In the genomic region with DNA sequence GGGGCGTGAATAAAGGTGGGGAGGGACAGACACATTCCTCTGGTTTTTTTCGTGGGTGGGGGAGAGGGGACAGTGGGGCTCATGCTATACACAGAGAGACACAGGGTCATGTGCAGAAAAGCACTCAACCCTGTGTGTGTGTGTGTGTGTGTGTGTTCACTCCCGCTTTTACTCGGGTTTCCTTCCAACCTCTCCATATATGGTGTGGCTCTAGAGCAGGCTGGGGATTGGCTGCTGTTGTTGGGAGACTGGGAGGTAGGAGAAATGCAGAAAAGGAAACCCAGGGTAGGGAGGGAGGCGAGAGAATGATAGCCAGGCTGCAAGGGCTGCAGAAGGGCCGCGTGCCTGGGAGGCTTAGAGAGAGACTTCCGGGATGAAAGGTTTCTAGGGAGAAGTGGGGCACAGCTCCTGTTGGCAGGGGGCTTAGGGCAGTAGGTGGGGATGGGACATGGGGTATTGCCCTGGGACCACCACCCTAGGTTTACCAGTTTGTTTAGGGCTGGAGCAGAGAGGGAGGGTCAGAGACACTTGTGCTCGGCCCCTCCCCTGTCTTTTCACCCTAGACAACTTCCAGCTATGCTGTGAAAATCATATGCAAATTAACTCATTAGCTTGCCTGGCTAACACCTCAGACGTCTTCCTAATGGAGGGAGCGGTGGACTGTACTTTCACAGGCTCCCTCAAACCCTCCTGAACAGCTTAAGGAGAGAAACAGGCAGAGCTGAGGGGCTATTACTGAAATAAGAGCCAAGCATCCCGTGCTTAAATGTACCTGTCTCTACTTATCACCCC, we compare ENCODE assay signal across 8 mouse cellular contexts. TPM values are rescaled to one million over a fixed set of nuclear protein-coding genes. Genes with fewer than 3 reads are reported as not detected.
DNase-seq lines count a peak whose midpoint lies in the region; ATAC-seq and TF ChIP-seq lines count a peak whose summit lies in the region.

No protein-coding gene starts in this region.

- 13% methylated on average over 12 of the region's 12 CpGs for WGBS in lung, adult 2 months
- WGBS in heart, adult 2 months: 8% methylated on average over 12 of the region's 12 CpGs
- 21% methylated on average over 12 of the region's 12 CpGs for WGBS in liver, embryonic 16.5 days (ENCODE audit: insufficient replicate concordance)
- 4% methylated on average over 12 of the region's 12 CpGs for WGBS in neural tube, embryonic 14.5 days

- H3K9me3 ChIP-seq in liver, embryonic 16.5 days (replicated peaks; ENCODE audit: control insufficient read depth, low read length): no peaks in the 10 kb centered on the region
- no peaks in the 10 kb centered on the region for H3K9me3 ChIP-seq in neural tube, embryonic 14.5 days (ENCODE audit: control insufficient read depth, low read length)

- peak overlapping the region; percentile 39 for H3K4me2 ChIP-seq in liver, embryonic 16.5 days (ENCODE audit: low read depth, low read length)
- H3K4me2 ChIP-seq in neural tube, embryonic 14.5 days (ENCODE audit: low read depth, low read length): peak overlapping the region; percentile 43

- TF ChIP-seq EP300 in heart, adult 2 months (IDR thresholded peaks at IDR 0.05; ENCODE audit: insufficient read depth, low read depth, low read length): peak; percentile 81

- TF ChIP-seq CTCF in lung, adult 2 months (IDR thresholded peaks at IDR 0.05; ENCODE audit: insufficient read depth, low read length): no peak
- TF ChIP-seq CTCF in heart, adult 2 months (IDR thresholded peaks at IDR 0.05): no peak

- peaks cover 17% of the 10 kb centered on the region; the same call in 1 of the 2 replicates for H3K4me1 ChIP-seq in lung, adult 2 months (ENCODE audit: control insufficient read depth, insufficient read depth, low read length)
- peaks cover 24% of the 10 kb centered on the region for H3K4me1 ChIP-seq in heart, adult 2 months (ENCODE audit: control insufficient read depth, insufficient read depth, low read length)
- H3K4me1 ChIP-seq in liver, embryonic 16.5 days (ENCODE audit: control insufficient read depth, low read depth, low read length): peaks cover 17% of the 10 kb centered on the region; the same call in 1 of the 2 replicates
- peaks cover 20% of the 10 kb centered on the region for H3K4me1 ChIP-seq in neural tube, embryonic 14.5 days (ENCODE audit: control insufficient read depth, insufficient read depth, low read length)

- intact Hi-C loops in heart, adult 2 months (cut with DNase I): no loop called here

- peak overlapping the region; percentile 64 for H3K9ac ChIP-seq in heart, adult 2 months (ENCODE audit: low read depth, low read length)
- H3K9ac ChIP-seq in liver, embryonic 16.5 days (ENCODE audit: low read depth, low read length): no peak overlapping the region
- H3K9ac ChIP-seq in neural tube, embryonic 14.5 days (replicated peaks; ENCODE audit: low read depth, low read length): peak overlapping the region; percentile 13

- peak; percentile 69 for ATAC-seq in liver, embryonic 16.5 days (ENCODE audit: low read depth)
- peak; percentile 92 for ATAC-seq in neural tube, embryonic 14.5 days (ENCODE audit: low read depth)
- ATAC-seq in monocyte, adult 5-6 weeks (replicated peaks; ENCODE audit: insufficient number of reproducible peaks, low FRiP score, low TSS enrichment, poor library complexity, severe bottlenecking): no peak

- peak; percentile 55; the same call in 1 of the 2 replicates for TF ChIP-seq POLR2A in lung, adult 2 months (IDR thresholded peaks at IDR 0.05; ENCODE audit: borderline replicate concordance, extremely low read depth, low read depth, low read length)
- TF ChIP-seq POLR2A in heart, adult 2 months (IDR thresholded peaks at IDR 0.05; ENCODE audit: insufficient read depth, low read depth, low read length): peak; percentile 92

- H3K4me3 ChIP-seq in lung, adult 2 months (replicated peaks; ENCODE audit: extremely low read depth, low read depth, low read length): peak overlapping the region; percentile 14
- peak overlapping the region; percentile 25; the same call in 1 of the 2 replicates for H3K4me3 ChIP-seq in heart, adult 2 months
- no peak overlapping the region for H3K4me3 ChIP-seq in liver, embryonic 16.5 days (ENCODE audit: low read depth, low read length)
- 0 out of 2 replicates have a peak overlapping the region, but pooled peaks have one; percentile 5 for H3K4me3 ChIP-seq in neural tube, embryonic 14.5 days (ENCODE audit: low read depth, low read length)

- H3K79me2 ChIP-seq in heart, adult 2 months (replicated peaks; ENCODE audit: control insufficient read depth, insufficient read depth, low read length): no peaks in the 10 kb centered on the region

- H3K27ac ChIP-seq in heart, adult 2 months: peak overlapping the region; percentile 64
- peak overlapping the region; percentile 58 for H3K27ac ChIP-seq in liver, embryonic 16.5 days (ENCODE audit: low read length)
- peak overlapping the region; percentile 93 for H3K27ac ChIP-seq in neural tube, embryonic 14.5 days (ENCODE audit: low read depth, low read length)

- H3K27me3 ChIP-seq in heart, adult 2 months (ENCODE audit: control insufficient read depth, insufficient read depth, low read length): no peaks in the 10 kb centered on the region
- H3K27me3 ChIP-seq in liver, embryonic 16.5 days (ENCODE audit: control insufficient read depth, insufficient read depth, low read depth, low read length): peaks cover 4% of the 10 kb centered on the region; the same call in 1 of the 2 replicates
- H3K27me3 ChIP-seq in neural tube, embryonic 14.5 days (ENCODE audit: control insufficient read depth, insufficient read depth, low read length): no peaks in the 10 kb centered on the region

- H3K36me3 ChIP-seq in heart, adult 2 months (ENCODE audit: control insufficient read depth, insufficient read depth, low read length): peaks cover 3% of the 10 kb centered on the region
- H3K36me3 ChIP-seq in liver, embryonic 16.5 days (ENCODE audit: control insufficient read depth, insufficient read depth): no peaks in the 10 kb centered on the region
- peaks cover 23% of the 10 kb centered on the region for H3K36me3 ChIP-seq in neural tube, embryonic 14.5 days (ENCODE audit: control insufficient read depth, insufficient read depth, low read length)

- DNase-seq in lung, adult 2 months: no peak
- no peak for DNase-seq in lung, adult 18-20 months
- DNase-seq in embryo, embryonic 10 days (ENCODE audit: low spot score): peak; percentile 86
- DNase-seq in heart, adult 2 months: peak; percentile 68 to 74
- DNase-seq in kidney, adult 8-10 months: peak; percentile 33 to 59

RNA-seq across cellular contexts. Expression of a gene that starts 10.4 kb away (rescaled TPM):
- 55.7 and 82.7 TPM in 2 replicates for polyA plus RNA-seq in lung, adult 2 months (2012; rRNA removed)
- total RNA-seq in heart, adult 2 months (2021): 10 to 100 TPM; 65.4 to 67.5 TPM
- polyA plus RNA-seq in heart, adult 2 months (2012; rRNA removed): 82.8 and 110 TPM in 2 replicates
- polyA plus RNA-seq in liver, embryonic 16.5 days (2015; fragmentation: Nextera tagmentation; extraction: Ambion mirVana): 4.2 and 4.5 TPM in 2 replicates
- 45.5 and 49.2 TPM in 2 replicates for polyA plus RNA-seq in neural tube, embryonic 14.5 days (2014; fragmentation: Nextera tagmentation; extraction: Ambion mirVana)
- total RNA-seq in monocyte, adult 5-6 weeks (2017): 73.1 to 144 TPM (median 131 TPM) in 3 replicates

RNA-seq across cellular contexts. Expression of a gene that starts 56.4 kb away (rescaled TPM):
- 11.4 and 17.4 TPM in 2 replicates for polyA plus RNA-seq in lung, adult 2 months (2012; rRNA removed)
- 10 to 100 TPM; 83.0 to 90.9 TPM for total RNA-seq in heart, adult 2 months (2021)
- 15.5 and 29.9 TPM in 2 replicates for polyA plus RNA-seq in heart, adult 2 months (2012; rRNA removed)
- polyA plus RNA-seq in liver, embryonic 16.5 days (2015; fragmentation: Nextera tagmentation; extraction: Ambion mirVana): 118 and 125 TPM in 2 replicates
- polyA plus RNA-seq in neural tube, embryonic 14.5 days (2014; fragmentation: Nextera tagmentation; extraction: Ambion mirVana): 36.5 and 55.8 TPM in 2 replicates
- total RNA-seq in monocyte, adult 5-6 weeks (2017): 108 to 150 TPM (median 134 TPM) in 3 replicates

Comparison
In these comparisons a context has a peak if more than half of its experiments do, and no peak if none do; other contexts are left out.
1. DNase-seq: peak in embryo, embryonic 10 days (single experiment), heart, adult 2 months (2 of 2) and kidney, adult 8-10 months (2 of 2); none in lung, adult 2 months (single experiment) and lung, adult 18-20 months (0 of 2).
2. Peak in every context shown above with its lines, with median percentiles within 50 percentile points of each other: H3K27ac ChIP-seq.